26 mouse cellular contexts compared by ENCODE assay signal in the genomic region with DNA sequence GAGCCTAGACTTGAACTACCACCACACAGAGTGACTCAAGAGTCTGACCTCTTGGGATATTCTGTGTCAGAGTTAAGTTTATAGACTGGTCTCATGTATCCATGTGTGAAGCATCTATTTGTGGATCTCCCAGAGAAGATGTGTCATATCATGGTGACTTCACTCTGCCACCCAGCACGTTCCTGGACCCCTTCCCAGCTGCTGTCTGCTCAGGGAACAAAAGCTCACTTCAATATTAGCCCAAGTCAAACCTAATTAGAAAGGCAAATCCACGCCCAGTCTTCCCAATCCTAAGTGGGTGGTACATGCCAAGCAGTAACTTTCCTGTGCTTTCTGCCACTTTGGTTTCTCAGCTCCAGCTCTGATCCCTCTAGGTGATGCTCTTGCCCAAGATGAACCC.
DNase-seq lines count a peak whose midpoint lies in the region; ATAC-seq lines count a peak whose summit lies in the region.
"Had no signal": no experiment of that assay in that cellular context is flagged by ENCODE, and none has a peak within 500 bp of the region (broad histone marks: within the 10 kb centered on the region; RNA-seq: fewer than 3 reads in every experiment).

No protein-coding gene starts in this region.

- no peak overlapping the region for H3K27ac ChIP-seq in embryonic facial prominence, embryonic 14.5 days (replicated peaks; ENCODE audit: low read depth, low read length)
- no peak overlapping the region for H3K27ac ChIP-seq in embryonic facial prominence, embryonic 10.5 days (replicated peaks)
- no peak overlapping the region for H3K27ac ChIP-seq in intestine, embryonic 16.5 days (ENCODE audit: low read length)
- H3K27ac ChIP-seq: heart, embryonic 13.5 days; hindbrain, embryonic 15.5 days; limb, embryonic 10.5 days; limb, embryonic 15.5 days; liver, embryonic 13.5 days; neural tube, embryonic 13.5 days had no signal

- peak; percentile 3 for DNase-seq in embryonic facial prominence, embryonic 14.5 days (ENCODE audit: low spot score)
- DNase-seq in embryonic facial prominence, embryonic 10.5 days (ENCODE audit: low spot score) = no peak
- peak; percentile 32 for DNase-seq in lung, postnatal 10 days
- no peak for DNase-seq in lung, adult 18-20 months
- peak; percentile 71 for DNase-seq in Muller cell, postnatal 12 days (ENCODE audit: inconsistent ontology term)
- peak; percentile 2 for DNase-seq in NIH3T3 (ENCODE audit: low read depth)
- DNase-seq: adrenal gland, adult 8-10 months; B cell, adult 2 months; cerebellum, adult 11 months; gastrocnemius, postnatal 10 days; heart, postnatal 10 days; kidney, adult 2 months; kidney, postnatal 4 days; liver, embryonic 13.5 days; lung, adult 2 months; lung, postnatal 14 days; right cerebral cortex, postnatal 25 days; spleen, adult 18-20 months; thymus, postnatal 14 days had no signal

- WGBS in embryonic facial prominence, embryonic 14.5 days = 46% methylated on average over 2 of the region's 2 CpGs
- WGBS in embryonic facial prominence, embryonic 10.5 days = 60% methylated on average over 2 of the region's 2 CpGs
- 53% methylated on average over 2 of the region's 2 CpGs for WGBS in intestine, embryonic 16.5 days

- no peaks in the 10 kb centered on the region for H3K27me3 ChIP-seq in embryonic facial prominence, embryonic 14.5 days (replicated peaks; ENCODE audit: control insufficient read depth, insufficient read depth, low read length)
- H3K27me3 ChIP-seq in embryonic facial prominence, embryonic 10.5 days (replicated peaks; ENCODE audit: low read depth, poor library complexity, severe bottlenecking) = no peaks in the 10 kb centered on the region
- H3K27me3 ChIP-seq in intestine, embryonic 16.5 days (replicated peaks; ENCODE audit: control insufficient read depth, insufficient read depth, low read length) = no peaks in the 10 kb centered on the region
- H3K27me3 ChIP-seq: heart, embryonic 13.5 days; hindbrain, embryonic 15.5 days; limb, embryonic 15.5 days; liver, embryonic 13.5 days; neural tube, embryonic 13.5 days had no signal

- H3K4me2 ChIP-seq in embryonic facial prominence, embryonic 14.5 days (ENCODE audit: low read depth, low read length) = no peak overlapping the region
- H3K4me2 ChIP-seq in intestine, embryonic 16.5 days (ENCODE audit: low read depth, low read length) = no peak overlapping the region
- H3K4me2 ChIP-seq: heart, embryonic 13.5 days; hindbrain, embryonic 15.5 days; limb, embryonic 15.5 days; liver, embryonic 13.5 days; neural tube, embryonic 13.5 days had no signal

- no peaks in the 10 kb centered on the region for H3K36me3 ChIP-seq in embryonic facial prominence, embryonic 14.5 days (ENCODE audit: control insufficient read depth, insufficient read depth, low read length)
- no peaks in the 10 kb centered on the region for H3K36me3 ChIP-seq in embryonic facial prominence, embryonic 10.5 days (replicated peaks)
- no peaks in the 10 kb centered on the region for H3K36me3 ChIP-seq in intestine, embryonic 16.5 days (ENCODE audit: control insufficient read depth, insufficient read depth, low read length)
- H3K36me3 ChIP-seq: heart, embryonic 13.5 days; hindbrain, embryonic 15.5 days; limb, embryonic 10.5 days; limb, embryonic 15.5 days; liver, embryonic 13.5 days; neural tube, embryonic 13.5 days had no signal

- H3K9ac ChIP-seq in embryonic facial prominence, embryonic 14.5 days (ENCODE audit: low read depth, low read length) = no peak overlapping the region
- H3K9ac ChIP-seq in intestine, embryonic 16.5 days (ENCODE audit: low read depth, low read length) = no peak overlapping the region
- H3K9ac ChIP-seq: heart, embryonic 13.5 days; hindbrain, embryonic 15.5 days; limb, embryonic 15.5 days; liver, embryonic 13.5 days; neural tube, embryonic 13.5 days had no signal

- no peak overlapping the region for H3K4me3 ChIP-seq in embryonic facial prominence, embryonic 14.5 days (ENCODE audit: low read depth, low read length)
- H3K4me3 ChIP-seq in embryonic facial prominence, embryonic 10.5 days = no peak overlapping the region
- no peak overlapping the region for H3K4me3 ChIP-seq in intestine, embryonic 16.5 days (ENCODE audit: low read length)
- H3K4me3 ChIP-seq: heart, embryonic 13.5 days; hindbrain, embryonic 15.5 days; limb, embryonic 10.5 days; limb, embryonic 15.5 days; liver, embryonic 13.5 days; neural tube, embryonic 13.5 days had no signal

- no peaks in the 10 kb centered on the region for H3K9me3 ChIP-seq in embryonic facial prominence, embryonic 14.5 days (ENCODE audit: control insufficient read depth, low read length)
- no peaks in the 10 kb centered on the region for H3K9me3 ChIP-seq in embryonic facial prominence, embryonic 10.5 days
- H3K9me3 ChIP-seq in intestine, embryonic 16.5 days (ENCODE audit: control insufficient read depth, low read length) = no peaks in the 10 kb centered on the region
- H3K9me3 ChIP-seq: heart, embryonic 13.5 days; hindbrain, embryonic 15.5 days; limb, embryonic 10.5 days; limb, embryonic 15.5 days; liver, embryonic 13.5 days; neural tube, embryonic 13.5 days had no signal

- ATAC-seq in embryonic facial prominence, embryonic 14.5 days (ENCODE audit: low read depth) = no peak
- ATAC-seq in intestine, embryonic 16.5 days = no peak
- ATAC-seq: forebrain, embryonic 16.5 days had no signal

- H3K4me1 ChIP-seq in embryonic facial prominence, embryonic 14.5 days (ENCODE audit: control insufficient read depth, insufficient read depth, low read length) = no peaks in the 10 kb centered on the region
- no peaks in the 10 kb centered on the region for H3K4me1 ChIP-seq in embryonic facial prominence, embryonic 10.5 days
- H3K4me1 ChIP-seq in intestine, embryonic 16.5 days (ENCODE audit: control insufficient read depth, insufficient read depth, low read length) = no peaks in the 10 kb centered on the region
- H3K4me1 ChIP-seq: heart, embryonic 13.5 days; hindbrain, embryonic 15.5 days; limb, embryonic 10.5 days; limb, embryonic 15.5 days; liver, embryonic 13.5 days; neural tube, embryonic 13.5 days had no signal

Comparison
In these comparisons a context has a peak if more than half of its experiments do, and no peak if none do; other contexts are left out.
1. DNase-seq: peak in embryonic facial prominence, embryonic 14.5 days (single experiment), lung, postnatal 10 days (single experiment), Muller cell, postnatal 12 days (single experiment) and NIH3T3 (single experiment); none in embryonic facial prominence, embryonic 10.5 days (single experiment) and lung, adult 18-20 months (0 of 2).